Mouse (Mus musculus) hindbrain, embryonic 16.5 days (tissue): ENCODE measurements around the gene Terb2. TPM values are rescaled to one million over a fixed set of nuclear protein-coding genes. Genes with fewer than 3 reads are reported as not detected.

Experiments
- ATAC-seq: fragments of 200-750 bp; cut with Nextera tagmentation; 2 replicates; pipeline ENCODE4 v1.8.0; 2017; ENCODE audit warnings: moderate TSS enrichment, moderate library complexity
- H3K27ac ChIP-seq: fragments of 300-500 bp; sonication (generic); 2 replicates; pipeline ENCODE4 v1.5.1; 2014; ENCODE audit warnings: low read depth, mild to moderate bottlenecking, control low read depth, low read length, moderate library complexity
- H3K27me3 ChIP-seq: fragments of 300-500 bp; sonication (generic); replicated peaks from 2 replicates; pipeline ENCODE4 v1.6.1; 2014; ENCODE audit warnings: low read length; ENCODE audit not compliant: control insufficient read depth, insufficient read depth
- H3K36me3 ChIP-seq: fragments of 300-500 bp; sonication (generic); 2 replicates; pipeline ENCODE4 v1.6.1; 2014; ENCODE audit warnings: mild to moderate bottlenecking, low read length, moderate library complexity, mixed read lengths; ENCODE audit not compliant: control insufficient read depth, insufficient read depth
- H3K4me1 ChIP-seq: fragments of 300-500 bp; sonication (generic); 2 replicates; pipeline ENCODE4 v1.6.1; 2014; ENCODE audit warnings: low read depth, low read length; ENCODE audit not compliant: control insufficient read depth, insufficient read depth
- H3K4me2 ChIP-seq: fragments of 300-500 bp; sonication (generic); 2 replicates; pipeline ENCODE4 v1.6.1; 2014; ENCODE audit warnings: mild to moderate bottlenecking, low read length, control low read depth, moderate library complexity
- H3K4me3 ChIP-seq: fragments of 300-500 bp; sonication (generic); 2 replicates; pipeline ENCODE4 v1.5.1; 2014; ENCODE audit warnings: mild to moderate bottlenecking, low read length, control low read depth, moderate library complexity
- H3K9ac ChIP-seq: fragments of 300-500 bp; sonication (generic); 2 replicates; pipeline ENCODE4 v1.6.1; 2014; ENCODE audit warnings: low read depth, mild to moderate bottlenecking, control low read depth, low read length, moderate library complexity
- H3K9me3 ChIP-seq: fragments of 300-500 bp; sonication (generic); 2 replicates; pipeline ENCODE4 v1.6.1; 2014; ENCODE audit warnings: mild to moderate bottlenecking, low read length, moderate library complexity; ENCODE audit not compliant: control insufficient read depth
- WGBS: fragments of 180-500 bp; shearing (Covaris S2); extraction: QIAGEN DNeasy Blood & Tissue Kit; methylation state at CpG from one replicate; pipeline ENCODE4 v1.1.7; 2014; 5-methylcytosine and 5-hydroxymethylcytosine counted together
- polyA plus RNA-seq: library from polyadenylated mRNA; unstranded; fragments of >200 nt; fragmentation: Nextera tagmentation; extraction: Ambion mirVana; gene quantifications from 2 replicates; pipeline ENCODE4 v1.2.1, GENCODE M21; 2015

Gene Terb2
- polyA plus RNA-seq, 1 experiment from 2014 or later = not detected

- no peaks in the 10 kb centered on the region for H3K27me3 ChIP-seq
- H3K9ac ChIP-seq = no peak overlapping the region
- no peak for ATAC-seq
- H3K4me3 ChIP-seq = no peak overlapping the region
- H3K36me3 ChIP-seq = no peaks in the 10 kb centered on the region; the same call in 1 of the 2 replicates
- H3K27ac ChIP-seq = no peak overlapping the region
- H3K9me3 ChIP-seq = no peaks in the 10 kb centered on the region
- no peaks in the 10 kb centered on the region for H3K4me1 ChIP-seq
- 89% methylated on average over 10 of the region's 10 CpGs for WGBS
- no peak overlapping the region for H3K4me2 ChIP-seq
These were observed 61.7 kb downstream of the Terb2 start for GRCm38 (mm10) chr2:122247786-122248185.

GRCm38 (mm10) chr2:122255997-122256396, 69.9 kb downstream of the Terb2 start:
- Histone ChIP-seq H3K36me3 (no peaks in the 10 kb centered on the region), H3K9me3 (no peaks in the 10 kb centered on the region), H3K27ac (no peak overlapping the region), H3K4me1 (no peaks in the 10 kb centered on the region), H3K4me3 (no peak overlapping the region), H3K4me2 (no peak overlapping the region), H3K27me3 (no peaks in the 10 kb centered on the region), H3K9ac (no peak overlapping the region)
- 93% methylated on average over 5 of the region's 5 CpGs for WGBS
- ATAC-seq = no peak

Other genes starting within 250 kb of the Terb2 start
- gene Ctdspl2, start 230.3 kb upstream of the Terb2 start, polyA plus RNA-seq = 29.0 and 30.1 TPM in 2 replicates
- 0.42 and 0.48 TPM in 2 replicates for gene Mageb3, start 230.2 kb upstream of the Terb2 start, polyA plus RNA-seq
- gene Eif3j1, start 157.7 kb upstream of the Terb2 start, polyA plus RNA-seq = 9.6 and 11.5 TPM in 2 replicates
- gene Spg11, start 67.9 kb upstream of the Terb2 start, polyA plus RNA-seq = 5.8 and 6.6 TPM in 2 replicates
- 107 and 120 TPM in 2 replicates for gene B2m, start 38.6 kb upstream of the Terb2 start, polyA plus RNA-seq
- 0.09 TPM in 1 of 2 replicates, not detected in the other for gene Trim69, start 25.6 kb upstream of the Terb2 start, polyA plus RNA-seq
- 0.06 and 0.08 TPM in 2 replicates for gene Patl2, start 83 bp upstream of the Terb2 start, polyA plus RNA-seq
- gene Sord, start 48.5 kb downstream of the Terb2 start, polyA plus RNA-seq = 26.0 and 29.7 TPM in 2 replicates
- 0.03 TPM in 1 of 2 replicates, not detected in the other for gene Duox2, start 112.2 kb downstream of the Terb2 start, polyA plus RNA-seq
- gene Duoxa2, start 112.6 kb downstream of the Terb2 start, polyA plus RNA-seq = 0.19 and 0.36 TPM in 2 replicates
- 0.26 and 0.27 TPM in 2 replicates for gene Duoxa1, start 127.5 kb downstream of the Terb2 start, polyA plus RNA-seq
- 0.09 and 0.15 TPM in 2 replicates for gene Duox1, start 129.4 kb downstream of the Terb2 start, polyA plus RNA-seq
- gene Shf, start 182.9 kb downstream of the Terb2 start, polyA plus RNA-seq = 11.7 and 11.8 TPM in 2 replicates
- 0.15 and 0.18 TPM in 2 replicates for gene Slc28a2, start 240.2 kb downstream of the Terb2 start, polyA plus RNA-seq